Comparison of ENCODE assay signal across 8 mouse cellular contexts in the genomic region with DNA sequence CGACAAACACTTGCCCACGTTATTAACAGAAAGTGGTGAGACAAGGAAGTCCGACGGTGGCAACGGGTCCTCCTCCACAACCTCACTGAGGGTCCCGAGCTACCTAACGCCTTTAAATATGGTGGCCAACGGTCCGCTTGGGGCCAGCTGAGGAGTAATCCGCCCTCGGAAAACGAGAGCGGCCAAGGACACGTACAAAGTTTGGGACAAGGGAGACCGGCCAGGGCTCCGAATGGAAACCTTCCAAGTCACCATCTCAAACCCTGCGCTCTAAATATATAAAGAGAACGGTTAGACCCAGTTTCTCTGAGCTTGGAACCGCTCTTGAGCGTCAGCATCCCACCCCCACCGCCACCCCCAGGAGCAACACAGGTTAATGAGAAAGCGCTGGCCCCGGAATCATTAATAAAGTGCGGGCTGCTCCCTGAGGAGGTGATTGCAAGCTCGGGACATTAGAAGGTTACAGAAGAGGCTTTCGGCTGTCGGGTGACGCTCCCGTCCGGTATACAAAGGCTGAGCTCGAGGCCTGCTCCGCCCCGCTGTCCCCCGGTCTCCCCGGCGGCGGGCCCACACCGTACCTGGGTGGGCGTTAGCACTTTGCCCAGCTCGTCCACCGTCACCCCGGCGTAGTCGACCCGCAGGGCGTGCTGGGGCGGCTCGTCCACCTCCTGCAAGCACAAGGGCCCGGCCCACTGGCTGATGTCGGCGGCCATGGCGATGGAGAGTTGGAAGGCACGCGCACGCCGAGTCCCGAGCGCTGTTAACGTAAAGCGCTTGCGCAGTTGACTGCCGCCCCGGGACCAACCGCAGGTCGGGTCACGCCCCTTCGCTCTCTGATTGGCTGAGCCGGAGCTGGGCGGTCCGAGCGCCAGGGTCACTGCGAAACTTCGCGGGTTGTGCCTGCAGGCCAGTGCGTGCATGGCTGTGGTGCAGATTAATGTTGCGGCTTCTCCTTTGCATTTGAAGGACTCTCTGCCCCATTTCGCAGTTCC. TPM values are rescaled to one million over a fixed set of nuclear protein-coding genes. Genes with fewer than 3 reads are reported as not detected.
DNase-seq lines count a peak whose midpoint lies in the region; ATAC-seq lines count a peak whose summit lies in the region.

TSS of gene Pebp1 (minus strand) at position 795 of the 992 bp plus-strand sequence.

- ATAC-seq in hindbrain, embryonic 11.5 days (ENCODE audit: low FRiP score) = peak; percentile 96

- peak within 1 kb of the TSS; percentile 63 for H3K4me2 ChIP-seq in hindbrain, embryonic 11.5 days (replicated peaks; ENCODE audit: low read depth, low read length)

- H3K36me3 ChIP-seq in hindbrain, embryonic 11.5 days (ENCODE audit: control insufficient read depth, insufficient read depth, low read length) = 0 out of 2 replicates have a peak, but pooled peaks cover 11% of the 10 kb centered on the region

- 0 out of 2 replicates have a peak within 1 kb of the TSS, but pooled peaks have one; percentile 7 for H3K27ac ChIP-seq in hindbrain, embryonic 11.5 days (ENCODE audit: low read depth, low read length)

- 1% methylated on average over 65 of the region's 77 CpGs for WGBS in hindbrain, embryonic 11.5 days

- peaks cover 5% of the 10 kb centered on the region; the same call in 1 of the 2 replicates for H3K4me1 ChIP-seq in hindbrain, embryonic 11.5 days (replicated peaks; ENCODE audit: control insufficient read depth, insufficient read depth, low read length)

- no peaks in the 10 kb centered on the region for H3K27me3 ChIP-seq in hindbrain, embryonic 11.5 days (ENCODE audit: control insufficient read depth, insufficient read depth, low read length)

- peak within 1 kb of the TSS; percentile 81 for H3K9ac ChIP-seq in hindbrain, embryonic 11.5 days (ENCODE audit: low read depth, low read length)

- peak; percentile 99 for DNase-seq in MN1 (ENCODE audit: low spot score)
- DNase-seq in cerebellum, adult 9-10 months = peak; percentile 95
- DNase-seq in frontal cortex, adult 2 months (ENCODE audit: extremely low spot score in 1 of 2, low spot score in 1 of 2) = peak; percentile 81 to 95
- peak; percentile 95 for DNase-seq in hindbrain, embryonic 11.5 days (ENCODE audit: low spot score)
- DNase-seq in layer of hippocampus, postnatal 10 days (ENCODE audit: low spot score in 2 of 2) = peak; percentile 91 to 95
- peak; percentile 99 for DNase-seq in lung, postnatal 10 days
- peak; percentile 97 for DNase-seq in ovary, postnatal 36 days (ENCODE audit: low spot score)
- peak; percentile 95 for DNase-seq in thymus, postnatal 25 days

- no peaks in the 10 kb centered on the region for H3K9me3 ChIP-seq in hindbrain, embryonic 11.5 days (ENCODE audit: control insufficient read depth, low read length)

- H3K4me3 ChIP-seq in hindbrain, embryonic 11.5 days (ENCODE audit: low read depth, low read length) = peak within 1 kb of the TSS; percentile 77

RNA-seq across cellular contexts. Expression of gene Pebp1, which starts in this region (rescaled TPM):
- 740 and 785 TPM in 2 replicates for polyA plus RNA-seq in frontal cortex, adult 2 months (2012; rRNA removed)
- 867 and 895 TPM in 2 replicates for polyA plus RNA-seq in hindbrain, embryonic 11.5 days (2014; fragmentation: Nextera tagmentation; extraction: Ambion mirVana)
- 100 to 1,000 TPM; 699 to 737 TPM for total RNA-seq in layer of hippocampus, postnatal 10 days (2021)

Comparison
In these comparisons a context has a peak if more than half of its experiments do, and no peak if none do; other contexts are left out.
1. Peak in every context shown above with its lines: DNase-seq, ATAC-seq, H3K4me3 ChIP-seq and H3K27ac ChIP-seq.